Mouse (Mus musculus): ENCODE measurements around the gene Sri. TPM values are rescaled to one million over a fixed set of nuclear protein-coding genes. Genes with fewer than 3 reads are reported as not detected.

The Sri gene
- polyA plus RNA-seq, 1 experiment from 2014 or later = 245 TPM

DNA sequence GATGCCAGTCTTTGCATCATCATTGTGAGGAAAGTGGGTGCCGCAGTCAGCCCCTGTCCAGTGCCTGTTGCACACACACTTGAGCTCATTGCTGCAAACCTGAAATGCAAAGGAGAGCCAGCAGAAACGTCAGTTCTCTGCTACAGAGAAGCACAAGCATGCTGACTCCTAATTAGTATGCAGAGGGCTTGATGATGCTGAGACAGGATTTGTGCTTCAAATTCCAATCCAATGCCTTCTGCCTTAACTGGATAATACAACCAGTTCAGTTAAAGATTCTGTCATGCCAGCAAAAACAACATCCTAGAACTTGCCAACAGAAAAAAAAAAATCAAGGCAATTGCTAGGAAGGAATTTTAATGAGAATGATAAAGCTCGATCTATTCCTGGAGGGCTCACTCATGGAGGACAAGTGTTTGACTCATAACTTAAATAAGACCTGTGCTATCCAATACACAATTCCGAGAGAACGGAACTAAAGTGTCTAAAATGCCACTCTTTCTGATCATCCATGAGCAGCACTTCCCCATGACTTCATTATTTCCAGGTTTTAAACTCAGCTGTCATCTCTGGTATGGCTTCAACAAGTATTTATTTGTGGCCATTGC is 70.8 kb downstream of the Sri start:
- no peak overlapping the region for H3K4me3 ChIP-seq
- no peak for ATAC-seq (ENCODE audit: insufficient number of reproducible peaks, insufficient read depth, low FRiP score, low TSS enrichment, low read depth)
- no peaks in the 10 kb centered on the region for H3K4me1 ChIP-seq
- H3K36me3 ChIP-seq = no peaks in the 10 kb centered on the region
- no peaks in the 10 kb centered on the region for H3K27me3 ChIP-seq
- H3K27ac ChIP-seq = no peak overlapping the region
- H3K4me2 ChIP-seq = no peak overlapping the region
- WGBS = 73% methylated on average over 5 of the region's 5 CpGs
- H3K9me3 ChIP-seq = no peaks in the 10 kb centered on the region
- H3K9ac ChIP-seq = no peak overlapping the region

Other genes with a start within 250 kb of the Sri start
- 2.0 and 3.2 TPM in 2 replicates for gene Steap4, start 85.6 kb upstream of the Sri start, polyA plus RNA-seq (2015; fragmentation: Nextera tagmentation; extraction: Ambion mirVana)